In genomic region chr16:32282608-32283007, GRCm38 (mm10) we compare ENCODE assay signal across 22 mouse cellular contexts. TPM values are rescaled to one million over a fixed set of nuclear protein-coding genes. Genes with fewer than 3 reads are reported as not detected.
"Had no signal": no experiment of that assay in that cellular context is flagged by ENCODE, and none has a peak within 500 bp of the region (broad histone marks: within the 10 kb centered on the region; RNA-seq: fewer than 3 reads in every experiment).

No protein-coding gene starts in this region.

- H3K9ac ChIP-seq: liver, embryonic 15.5 days; lung, embryonic 14.5 days; midbrain, embryonic 12.5 days; neural tube, embryonic 12.5 days; stomach, embryonic 15.5 days had no signal

- DNase-seq: liver, postnatal 0 days; lung, embryonic 14.5 days; lung, postnatal 14 days; lung, postnatal 36 days; midbrain, embryonic 14.5 days; right cerebral cortex, postnatal 14 days; thymus, adult 2 months; thymus, postnatal 25 days; thymus, postnatal 4 days had no signal

- H3K4me3 ChIP-seq: liver, embryonic 15.5 days; megakaryocyte, embryonic 14.5 days; midbrain, embryonic 12.5 days; neural tube, embryonic 12.5 days; stomach, embryonic 15.5 days had no signal

- ATAC-seq: liver, postnatal 0 days had no signal

- H3K9me3 ChIP-seq: midbrain, embryonic 12.5 days; neural tube, embryonic 12.5 days; stomach, embryonic 15.5 days had no signal

- H3K4me2 ChIP-seq: liver, embryonic 15.5 days; lung, embryonic 14.5 days; midbrain, embryonic 12.5 days; neural tube, embryonic 12.5 days; stomach, embryonic 15.5 days had no signal

- H3K27me3 ChIP-seq: liver, embryonic 15.5 days; megakaryocyte, embryonic 14.5 days; midbrain, embryonic 12.5 days; neural tube, embryonic 12.5 days; stomach, embryonic 15.5 days had no signal

- H3K27ac ChIP-seq: liver, embryonic 15.5 days; macrophage; midbrain, embryonic 12.5 days; neural tube, embryonic 12.5 days; stomach, embryonic 15.5 days; stomach, postnatal 0 days had no signal

RNA-seq across cellular contexts. Expression of gene Smco1, which starts 11.3 kb away (rescaled TPM):
- total RNA-seq: megakaryocyte progenitor cell, adult 5-6 weeks; midbrain, postnatal 0 days; monocyte, adult 5-6 weeks; neutrophil, adult 5-6 weeks had no signal
- polyA plus RNA-seq: liver, embryonic 15.5 days; liver, postnatal 0 days; lung, embryonic 14.5 days; macrophage; midbrain, embryonic 12.5 days; midbrain, embryonic 14.5 days; neural tube, embryonic 12.5 days; spleen, adult 2 months; urinary bladder, adult 2 months had no signal
